Mouse (Mus musculus) embryo, embryonic 10 days (tissue): Measurements from ENCODE around the gene Vmn2r42.
"Not testable (repeated sequence)": the region's sequence is repeated elsewhere in the genome, so short reads cannot be mapped to it uniquely, and the experiment has no call there.

ENCODE experiments used
- DNase-seq: peaks from one replicate; pipeline ENCODE4 v3.0.0-alpha.2; 2015; ENCODE audit warnings: low spot score

The Vmn2r42 gene

GRCm38 (mm10) chr7:8200220-8200619 lies at the start of gene Vmn2r42:
Gene Vmn2r42, minus strand, starts transcription at chr7:8200320.
- DNase-seq = not testable (repeated sequence)

- DNase-seq = not testable (repeated sequence)
Measured at GRCm38 (mm10) chr7:8161554-8161953, 38.6 kb downstream of the Vmn2r42 start, which contains the start of gene Vmn2r41. Gene Vmn2r41, minus strand, starts transcription at chr7:8161654.
